Mouse (Mus musculus) kidney, embryonic 14.5 days (tissue): ENCODE data around the gene 1700129C05Rik. TPM values are rescaled to one million over a fixed set of nuclear protein-coding genes. Genes with fewer than 3 reads are reported as not detected.

ENCODE experiments used
- ATAC-seq: fragments of 200-750 bp; cut with Nextera tagmentation; 2 replicates; pipeline ENCODE4 v1.8.0; 2017; ENCODE audit warnings: moderate number of reproducible peaks, mild to moderate bottlenecking, moderate TSS enrichment, moderate library complexity; ENCODE audit not compliant: low FRiP score, low TSS enrichment
- H3K27ac ChIP-seq: fragments of 300-500 bp; sonication (generic); 2 replicates; pipeline ENCODE4 v1.5.1; 2014; ENCODE audit warnings: low read depth, mild to moderate bottlenecking, low read length, moderate library complexity, mixed read lengths
- H3K27me3 ChIP-seq: fragments of 300-500 bp; sonication (generic); 2 replicates; pipeline ENCODE4 v1.6.1; 2014; ENCODE audit warnings: mild to moderate bottlenecking, low read length; ENCODE audit not compliant: control insufficient read depth, insufficient read depth
- H3K36me3 ChIP-seq: fragments of 300-500 bp; sonication (generic); 2 replicates; pipeline ENCODE4 v1.6.1; 2014; ENCODE audit warnings: low read length, mixed read lengths; ENCODE audit not compliant: control insufficient read depth, insufficient read depth
- H3K4me1 ChIP-seq: fragments of 300-500 bp; sonication (generic); 2 replicates; pipeline ENCODE4 v1.6.1; 2014; ENCODE audit warnings: low read length, mixed read lengths; ENCODE audit not compliant: control insufficient read depth, insufficient read depth
- H3K4me2 ChIP-seq: fragments of 300-500 bp; sonication (generic); replicated peaks from 2 replicates; pipeline ENCODE4 v1.6.1; 2014; ENCODE audit warnings: low read depth, mild to moderate bottlenecking, low read length
- H3K4me3 ChIP-seq: fragments of 300-500 bp; sonication (generic); 2 replicates; pipeline ENCODE4 v1.5.1; 2014; ENCODE audit warnings: mild to moderate bottlenecking, low read length
- H3K9ac ChIP-seq: fragments of 300-500 bp; sonication (generic); 2 replicates; pipeline ENCODE4 v1.6.1; 2014; ENCODE audit warnings: low read depth, mild to moderate bottlenecking, low read length, moderate library complexity
- H3K9me3 ChIP-seq: fragments of 300-500 bp; sonication (generic); 2 replicates; pipeline ENCODE4 v1.6.1; 2016; ENCODE audit warnings: low read length; ENCODE audit not compliant: control insufficient read depth
- WGBS: fragments of 180-500 bp; shearing (Covaris S2); extraction: QIAGEN DNeasy Blood & Tissue Kit; methylation state at CpG from one replicate; pipeline ENCODE4 v1.1.7; 2014; 5-methylcytosine and 5-hydroxymethylcytosine counted together
- polyA plus RNA-seq: library from polyadenylated mRNA; unstranded; fragments of >200 nt; fragmentation: Nextera tagmentation; extraction: Ambion mirVana; gene quantifications from 2 replicates; pipeline ENCODE4 v1.2.1, GENCODE M21; 2014

1700129C05Rik gene
- polyA plus RNA-seq, 1 experiment from 2014 or later = not detected

DNA sequence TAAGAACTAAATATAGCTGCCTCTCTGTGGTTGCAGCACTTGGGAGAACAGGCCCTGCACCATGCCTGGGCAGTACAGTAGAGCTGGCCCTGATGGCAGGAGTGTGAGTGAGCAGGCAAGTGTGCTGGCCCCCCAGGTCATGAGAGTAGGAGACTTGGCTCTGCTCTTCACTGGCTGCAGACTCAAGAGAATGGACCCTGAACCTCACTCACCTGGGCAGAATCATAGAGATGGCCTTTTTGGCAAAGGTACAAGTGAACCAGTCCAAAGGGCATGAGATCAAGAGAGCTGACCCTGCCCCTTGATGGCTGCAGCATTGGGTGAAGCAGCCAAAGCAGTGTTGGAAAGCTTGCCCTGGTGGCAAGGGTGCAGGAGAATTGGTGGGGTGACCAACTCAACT lies 49.1 kb downstream of the 1700129C05Rik start:
- Histone ChIP-seq H3K9me3 (no peaks in the 10 kb centered on the region), H3K4me1 (no peaks in the 10 kb centered on the region), H3K4me3 (no peak overlapping the region), H3K9ac (no peak overlapping the region), H3K4me2 (no peak overlapping the region), H3K36me3 (no peaks in the 10 kb centered on the region), H3K27ac (no peak overlapping the region), H3K27me3 (no peaks in the 10 kb centered on the region)
- ATAC-seq = no peak

DNA sequence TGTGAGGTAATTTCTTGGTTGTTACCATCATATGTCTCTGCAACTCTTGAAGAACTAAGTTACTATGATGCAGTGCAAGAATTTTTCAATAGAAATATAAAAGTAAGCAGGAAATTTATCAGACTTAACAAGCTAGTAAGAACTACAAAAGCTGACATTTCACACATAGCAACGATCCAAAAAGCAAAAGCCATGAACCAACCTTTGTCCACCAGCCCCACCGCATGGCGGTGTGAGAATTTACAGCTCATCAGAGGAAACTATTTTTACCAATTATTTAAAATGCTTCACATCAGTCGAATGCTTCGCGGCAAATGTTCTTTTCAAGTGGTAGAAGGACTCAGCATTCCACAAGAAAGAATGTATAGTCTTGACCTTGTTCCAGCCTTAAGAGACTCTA lies 58.3 kb downstream of the 1700129C05Rik start:
- Histone ChIP-seq H3K4me2 (no peak overlapping the region), H3K9me3 (no peaks in the 10 kb centered on the region), H3K4me3 (no peak overlapping the region), H3K27ac (no peak overlapping the region), H3K4me1 (no peaks in the 10 kb centered on the region), H3K27me3 (no peaks in the 10 kb centered on the region), H3K9ac (no peak overlapping the region), H3K36me3 (no peaks in the 10 kb centered on the region)
- ATAC-seq = no peak
- 36% methylated on average over 6 of the region's 6 CpGs for WGBS

Other genes starting within 250 kb of the 1700129C05Rik start
- gene Gm5142, start 35.9 kb upstream of the 1700129C05Rik start, polyA plus RNA-seq = not detected in 2 replicates
- 55.5 and 93.0 TPM in 2 replicates for gene Rcbtb1, start 58.3 kb upstream of the 1700129C05Rik start, polyA plus RNA-seq
- not detected in 2 replicates for gene Gm6904, start 117.3 kb upstream of the 1700129C05Rik start, polyA plus RNA-seq
- not detected in 2 replicates for gene Phf11a, start 154.6 kb upstream of the 1700129C05Rik start, polyA plus RNA-seq
- 0.71 and 0.79 TPM in 2 replicates for gene Phf11b, start 198.5 kb upstream of the 1700129C05Rik start, polyA plus RNA-seq
- gene Phf11d, start 222.6 kb upstream of the 1700129C05Rik start, polyA plus RNA-seq = 0.39 and 0.43 TPM in 2 replicates